Mouse (Mus musculus): Measurements from ENCODE around the gene Taar7a. TPM values are rescaled to one million over a fixed set of nuclear protein-coding genes. Genes with fewer than 3 reads are reported as not detected.

Gene Taar7a
- polyA plus RNA-seq, 1 experiment from 2014 or later = not detected

- H3K9ac ChIP-seq (replicated peaks; ENCODE audit: low read depth, low read length) = no peak overlapping the region
- no peak for ATAC-seq (ENCODE audit: low read depth)
- H3K27ac ChIP-seq (ENCODE audit: low read depth, low read length) = no peak overlapping the region
- no peaks in the 10 kb centered on the region for H3K36me3 ChIP-seq (ENCODE audit: control insufficient read depth, insufficient read depth, low read length)
- no peak overlapping the region for H3K4me2 ChIP-seq (ENCODE audit: low read depth, low read length)
- no peaks in the 10 kb centered on the region for H3K9me3 ChIP-seq (ENCODE audit: control insufficient read depth, low read length)
- no peaks in the 10 kb centered on the region for H3K27me3 ChIP-seq (ENCODE audit: control insufficient read depth, insufficient read depth, low read length)
- 83% methylated on average over 5 of the region's 5 CpGs for WGBS
- H3K4me1 ChIP-seq (ENCODE audit: control insufficient read depth, insufficient read depth, low read length) = no peaks in the 10 kb centered on the region
- H3K4me3 ChIP-seq (ENCODE audit: low read depth, low read length) = no peak overlapping the region
Observed at GRCm38 (mm10) chr10:23986419-23986818, 6.9 kb downstream of the Taar7a start.

GRCm38 (mm10) chr10:23985546-23985945, 7.7 kb downstream of the Taar7a start, which contains the start of gene Taar6:
TSS of gene Taar6 (minus strand) at chr10:23985646.
- Histone ChIP-seq H3K9ac (replicated peaks; ENCODE audit: low read depth, low read length) (no peak within 1 kb of the TSS), H3K27ac (ENCODE audit: low read depth, low read length) (no peak within 1 kb of the TSS), H3K36me3 (ENCODE audit: control insufficient read depth, insufficient read depth, low read length) (no peaks in the 10 kb centered on the region), H3K27me3 (ENCODE audit: control insufficient read depth, insufficient read depth, low read length) (no peaks in the 10 kb centered on the region), H3K4me1 (ENCODE audit: control insufficient read depth, insufficient read depth, low read length) (no peaks in the 10 kb centered on the region), H3K4me3 (ENCODE audit: low read depth, low read length) (no peak within 1 kb of the TSS), H3K9me3 (ENCODE audit: control insufficient read depth, low read length) (no peaks in the 10 kb centered on the region), H3K4me2 (ENCODE audit: low read depth, low read length) (no peak within 1 kb of the TSS)
- 77% methylated on average over 8 of the region's 8 CpGs for WGBS
- no peak for ATAC-seq (ENCODE audit: low read depth)

DNA sequence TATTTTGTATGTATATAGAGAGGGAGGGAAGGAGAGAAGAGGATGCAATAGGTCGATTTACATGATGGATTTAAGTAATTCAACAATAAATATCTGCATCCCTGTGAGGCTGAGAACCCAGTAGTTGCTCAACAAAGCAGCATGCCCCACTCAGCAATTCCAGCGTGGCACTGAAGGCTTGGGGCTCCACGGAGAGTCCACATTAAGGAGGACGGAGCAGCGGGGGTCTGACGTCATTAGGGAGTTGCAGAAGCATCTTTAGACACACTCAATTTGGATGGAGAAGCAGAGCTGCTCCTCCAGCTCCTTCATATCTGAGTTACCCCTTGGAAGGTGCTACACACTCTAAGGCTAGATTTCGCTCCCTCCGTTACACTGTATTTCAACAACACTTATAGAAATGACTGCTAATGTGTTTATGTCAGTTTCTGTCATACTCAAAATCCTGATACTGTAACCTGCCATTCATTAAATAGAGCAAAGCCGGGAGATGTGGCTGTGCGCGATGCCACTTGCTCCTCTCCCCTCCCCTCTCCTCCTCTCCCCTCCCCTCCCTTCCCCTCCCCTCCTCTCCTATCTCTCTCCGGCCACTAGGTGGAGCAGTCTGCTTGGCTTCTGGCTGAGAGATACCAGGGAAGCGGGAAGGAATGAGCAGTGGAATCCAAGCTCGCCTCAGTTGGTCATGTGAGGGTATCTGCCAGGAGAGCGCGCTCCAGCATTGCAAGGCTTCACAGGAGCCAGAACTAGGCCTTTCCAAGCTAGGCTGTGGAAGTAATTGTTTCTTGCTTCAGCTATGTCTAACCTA, 14.2 kb downstream of the Taar7a start:
- Histone ChIP-seq H3K4me1 (ENCODE audit: control insufficient read depth, insufficient read depth, low read length) (no peaks in the 10 kb centered on the region), H3K4me3 (ENCODE audit: low read depth, low read length) (no peak overlapping the region), H3K27ac (ENCODE audit: low read depth, low read length) (no peak overlapping the region), H3K9me3 (ENCODE audit: control insufficient read depth, low read length) (no peaks in the 10 kb centered on the region), H3K4me2 (ENCODE audit: low read depth, low read length) (no peak overlapping the region), H3K27me3 (ENCODE audit: control insufficient read depth, insufficient read depth, low read length) (no peaks in the 10 kb centered on the region), H3K36me3 (ENCODE audit: control insufficient read depth, insufficient read depth, low read length) (no peaks in the 10 kb centered on the region), H3K9ac (replicated peaks; ENCODE audit: low read depth, low read length) (no peak overlapping the region)
- WGBS = 44% methylated on average over 16 of the region's 16 CpGs
- ATAC-seq (ENCODE audit: low read depth) = peak; percentile 83

DNA sequence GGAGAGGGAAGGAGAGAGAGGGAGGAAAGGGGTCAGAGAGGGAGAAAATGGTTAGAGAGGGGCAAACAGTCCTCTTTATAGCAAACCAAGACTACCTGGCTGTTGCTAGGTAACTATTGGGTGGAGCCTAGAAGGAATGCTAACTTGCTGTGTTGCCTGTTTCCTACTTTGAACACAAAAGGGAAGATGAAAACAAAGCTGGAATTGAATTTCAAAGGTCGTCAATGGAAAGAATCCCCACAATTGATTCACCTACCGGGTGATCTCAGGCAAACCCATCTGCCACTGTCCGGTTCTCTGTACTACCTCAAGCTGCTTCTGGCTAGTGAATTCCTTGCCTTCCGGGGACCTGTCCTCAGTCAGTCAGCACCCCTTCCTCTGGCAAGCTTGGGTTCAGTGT, 15.3 kb downstream of the Taar7a start:
- Histone ChIP-seq H3K4me3 (ENCODE audit: low read depth, low read length) (no peak overlapping the region), H3K36me3 (ENCODE audit: control insufficient read depth, insufficient read depth, low read length) (no peaks in the 10 kb centered on the region), H3K4me2 (ENCODE audit: low read depth, low read length) (no peak overlapping the region), H3K27me3 (ENCODE audit: control insufficient read depth, insufficient read depth, low read length) (no peaks in the 10 kb centered on the region), H3K27ac (ENCODE audit: low read depth, low read length) (no peak overlapping the region), H3K9ac (replicated peaks; ENCODE audit: low read depth, low read length) (no peak overlapping the region), H3K9me3 (ENCODE audit: control insufficient read depth, low read length) (no peaks in the 10 kb centered on the region), H3K4me1 (ENCODE audit: control insufficient read depth, insufficient read depth, low read length) (no peaks in the 10 kb centered on the region)
- ATAC-seq (ENCODE audit: low read depth) = no peak
- 40% methylated on average over 4 of the region's 4 CpGs for WGBS

GRCm38 (mm10) chr10:23971256-23971655, 22.0 kb downstream of the Taar7a start:
- no peaks in the 10 kb centered on the region for H3K4me1 ChIP-seq (ENCODE audit: control insufficient read depth, insufficient read depth, low read length)
- H3K9me3 ChIP-seq (ENCODE audit: control insufficient read depth, low read length) = no peaks in the 10 kb centered on the region
- H3K4me3 ChIP-seq (ENCODE audit: low read depth, low read length) = no peak overlapping the region
- H3K4me2 ChIP-seq (ENCODE audit: low read depth, low read length) = no peak overlapping the region
- no peak overlapping the region for H3K9ac ChIP-seq (replicated peaks; ENCODE audit: low read depth, low read length)
- H3K27me3 ChIP-seq (ENCODE audit: control insufficient read depth, insufficient read depth, low read length) = no peaks in the 10 kb centered on the region
- H3K36me3 ChIP-seq (ENCODE audit: control insufficient read depth, insufficient read depth, low read length) = no peaks in the 10 kb centered on the region
- no peak overlapping the region for H3K27ac ChIP-seq (ENCODE audit: low read depth, low read length)
- no peak for ATAC-seq (ENCODE audit: low read depth)
- 89% methylated on average over 5 of the region's 5 CpGs for WGBS

- Histone ChIP-seq H3K27ac (ENCODE audit: low read depth, low read length) (no peak within 1 kb of the TSS), H3K9me3 (ENCODE audit: control insufficient read depth, low read length) (no peaks in the 10 kb centered on the region), H3K4me1 (ENCODE audit: control insufficient read depth, insufficient read depth, low read length) (no peaks in the 10 kb centered on the region), H3K4me2 (ENCODE audit: low read depth, low read length) (no peak within 1 kb of the TSS), H3K4me3 (ENCODE audit: low read depth, low read length) (no peak within 1 kb of the TSS), H3K36me3 (ENCODE audit: control insufficient read depth, insufficient read depth, low read length) (no peaks in the 10 kb centered on the region), H3K27me3 (ENCODE audit: control insufficient read depth, insufficient read depth, low read length) (no peaks in the 10 kb centered on the region), H3K9ac (replicated peaks; ENCODE audit: low read depth, low read length) (no peak within 1 kb of the TSS)
- ATAC-seq (ENCODE audit: low read depth) = no peak
- 96% methylated on average over 11 of the region's 11 CpGs for WGBS
Observed at GRCm38 (mm10) chr10:23970656-23971165, 22.6 kb downstream of the Taar7a start, which contains the start of gene Taar5. TSS of gene Taar5 (plus strand) at chr10:23970706.

DNA sequence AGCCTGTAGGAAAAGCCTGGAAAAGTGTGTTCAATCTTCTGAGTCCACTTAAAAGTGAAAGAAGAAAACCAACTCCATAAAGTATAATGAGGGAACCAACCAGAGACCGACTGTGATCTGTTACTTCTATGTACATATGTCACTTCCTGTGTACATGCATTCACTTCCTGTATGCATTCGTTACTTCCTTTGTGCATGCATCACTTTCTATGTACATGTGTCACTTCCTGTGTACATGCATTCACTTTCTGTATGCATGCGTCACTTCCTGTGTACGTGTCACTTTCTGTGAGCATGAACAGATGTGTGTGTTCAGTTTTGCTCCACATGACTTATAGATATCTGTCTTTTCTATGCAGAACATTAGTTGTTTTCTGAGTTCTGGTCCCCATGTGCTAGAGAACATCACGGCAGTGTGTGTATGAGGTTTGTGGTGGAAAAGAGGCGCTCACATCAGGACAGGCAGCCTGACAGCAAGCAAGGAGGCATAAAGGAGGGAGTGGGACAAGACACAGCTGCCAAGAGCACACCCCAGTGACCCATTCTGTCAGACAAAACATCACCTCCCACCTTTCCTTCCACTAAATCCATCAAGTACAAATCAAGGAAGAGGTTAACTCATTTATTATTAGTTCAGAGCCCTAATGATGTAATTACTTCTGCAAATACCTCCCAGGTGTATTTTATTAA, 28.2 kb downstream of the Taar7a start:
- H3K4me2 ChIP-seq (ENCODE audit: low read depth, low read length) = no peak overlapping the region
- H3K4me3 ChIP-seq (ENCODE audit: low read depth, low read length) = no peak overlapping the region
- ATAC-seq (ENCODE audit: low read depth) = no peak
- no peaks in the 10 kb centered on the region for H3K27me3 ChIP-seq (ENCODE audit: control insufficient read depth, insufficient read depth, low read length)
- no peak overlapping the region for H3K27ac ChIP-seq (ENCODE audit: low read depth, low read length)
- no peaks in the 10 kb centered on the region for H3K4me1 ChIP-seq (ENCODE audit: control insufficient read depth, insufficient read depth, low read length)
- no peak overlapping the region for H3K9ac ChIP-seq (replicated peaks; ENCODE audit: low read depth, low read length)
- WGBS = 90% methylated on average over 6 of the region's 6 CpGs
- H3K36me3 ChIP-seq (ENCODE audit: control insufficient read depth, insufficient read depth, low read length) = no peaks in the 10 kb centered on the region
- no peaks in the 10 kb centered on the region for H3K9me3 ChIP-seq (ENCODE audit: control insufficient read depth, low read length)

DNA sequence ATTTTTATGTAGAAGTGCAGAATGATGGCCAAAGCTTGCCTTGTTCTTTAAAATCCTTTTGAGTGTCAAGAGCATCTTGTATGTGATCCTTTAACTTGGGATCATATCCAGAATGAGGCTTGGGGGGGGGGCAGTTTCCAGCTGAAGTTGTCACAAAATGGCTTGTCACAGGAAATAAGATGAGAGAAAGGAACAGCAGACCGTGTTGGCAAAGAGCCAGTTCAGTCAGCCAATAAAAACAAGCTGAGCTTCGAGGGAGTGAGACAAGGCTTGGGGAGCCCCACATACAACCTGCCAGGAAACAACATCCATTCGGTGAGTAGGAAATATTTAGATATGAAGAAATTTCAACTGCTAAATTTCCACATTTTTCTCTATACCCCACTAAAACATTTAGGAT, 29.8 kb downstream of the Taar7a start:
- WGBS = 58% methylated on average over 3 of the region's 3 CpGs
- no peak overlapping the region for H3K27ac ChIP-seq (ENCODE audit: low read depth, low read length)
- ATAC-seq (ENCODE audit: low read depth) = no peak

GRCm38 (mm10) chr10:23960444-23960915, 32.8 kb downstream of the Taar7a start, which contains the start of gene Taar4:
TSS of gene Taar4 (plus strand) at chr10:23960494.
- Histone ChIP-seq H3K4me3 (ENCODE audit: low read depth, low read length) (no peak within 1 kb of the TSS), H3K9me3 (ENCODE audit: control insufficient read depth, low read length) (no peaks in the 10 kb centered on the region), H3K36me3 (ENCODE audit: control insufficient read depth, insufficient read depth, low read length) (no peaks in the 10 kb centered on the region), H3K4me2 (ENCODE audit: low read depth, low read length) (no peak within 1 kb of the TSS), H3K4me1 (ENCODE audit: control insufficient read depth, insufficient read depth, low read length) (no peaks in the 10 kb centered on the region), H3K9ac (replicated peaks; ENCODE audit: low read depth, low read length) (no peak within 1 kb of the TSS), H3K27ac (ENCODE audit: low read depth, low read length) (no peak within 1 kb of the TSS), H3K27me3 (ENCODE audit: control insufficient read depth, insufficient read depth, low read length) (no peaks in the 10 kb centered on the region)
- WGBS = 91% methylated on average over 13 of the region's 13 CpGs
- no peak for ATAC-seq (ENCODE audit: low read depth)

More for the DNA sequence above, 29.8 kb downstream of the Taar7a start:
- Histone ChIP-seq H3K4me1 (ENCODE audit: control insufficient read depth, insufficient read depth, low read length) (no peaks in the 10 kb centered on the region), H3K36me3 (ENCODE audit: control insufficient read depth, insufficient read depth, low read length) (no peaks in the 10 kb centered on the region), H3K4me2 (ENCODE audit: low read depth, low read length) (no peak overlapping the region), H3K9ac (replicated peaks; ENCODE audit: low read depth, low read length) (no peak overlapping the region), H3K9me3 (ENCODE audit: control insufficient read depth, low read length) (no peaks in the 10 kb centered on the region), H3K4me3 (ENCODE audit: low read depth, low read length) (no peak overlapping the region), H3K27me3 (ENCODE audit: control insufficient read depth, insufficient read depth, low read length) (no peaks in the 10 kb centered on the region)

All from neural tube, embryonic 14.5 days (tissue).